Mouse (Mus musculus) liver, embryonic 14 days (tissue): ENCODE results near the gene Ephb3. TPM values are rescaled to one million over a fixed set of nuclear protein-coding genes. Genes with fewer than 3 reads are reported as not detected.

Source experiments
- polyA plus RNA-seq: library from polyadenylated mRNA; depleted of rRNA; stranded (reverse); fragments of >200 nt; gene quantifications from 2 replicates; pipeline ENCODE4 v1.2.3, GENCODE M21; 2012; rRNA removed

Ephb3 gene
- polyA plus RNA-seq = 0.50 and 0.66 TPM in 2 replicates

GRCm38 (mm10) chr16:21204367-21205092 lies at the start of gene Ephb3:
Gene Ephb3 (plus strand): TSS chr16:21204755.

Other genes starting within 250 kb of the Ephb3 start
- not detected in 2 replicates for gene Teddm3, start 50.8 kb upstream of the Ephb3 start, polyA plus RNA-seq
- gene Vps8, start 218.4 kb downstream of the Ephb3 start, polyA plus RNA-seq = 3.0 and 4.4 TPM in 2 replicates